Mouse (Mus musculus): ENCODE measurements at regions not wholly inside any gene's neighbourhood (a gene's known extent, or its start where the extent isn't known, plus 50 kb on each side); places are given as distances from the start of the nearest gene placed in this dataset.

- DNase-seq (ENCODE audit: low spot score) = no peak
These were observed 524.6 kb downstream of the 1810013L24Rik start for GRCm38 (mm10) chr16:9354331-9355030.

- no peak for DNase-seq (ENCODE audit: low spot score)
These were observed 528.8 kb downstream of the 1810013L24Rik start for GRCm38 (mm10) chr16:9358651-9359050.

GRCm38 (mm10) chr16:9359399-9360135, 529.7 kb downstream of the 1810013L24Rik start:
- DNase-seq (ENCODE audit: low spot score) = no peak

GRCm38 (mm10) chr16:9360741-9361255, 530.9 kb downstream of the 1810013L24Rik start:
- DNase-seq (ENCODE audit: low spot score) = no peak

GRCm38 (mm10) chr16:9362116-9362515, 532.2 kb downstream of the 1810013L24Rik start:
- DNase-seq (ENCODE audit: low spot score) = no peak

GRCm38 (mm10) chr16:9364105-9364504, 534.2 kb downstream of the 1810013L24Rik start:
- no peak for DNase-seq (ENCODE audit: low spot score)

- no peak for DNase-seq (ENCODE audit: low spot score)
These were observed 561.1 kb downstream of the 1810013L24Rik start for GRCm38 (mm10) chr16:9390986-9391385.

GRCm38 (mm10) chr16:9404736-9405135, 574.8 kb downstream of the 1810013L24Rik start:
- no peak for DNase-seq (ENCODE audit: low spot score)

GRCm38 (mm10) chr16:9408196-9408595, 578.3 kb downstream of the 1810013L24Rik start:
- no peak for DNase-seq (ENCODE audit: low spot score)

- no peak for DNase-seq (ENCODE audit: low spot score)
These were observed 564.9 kb downstream of the Grin2a start for GRCm38 (mm10) chr16:9430509-9430908.

GRCm38 (mm10) chr16:9439300-9439856, 556.0 kb downstream of the Grin2a start:
- no peak for DNase-seq (ENCODE audit: low spot score)

GRCm38 (mm10) chr16:9439891-9440290, 555.5 kb downstream of the Grin2a start:
- DNase-seq (ENCODE audit: low spot score) = no peak

- no peak for DNase-seq (ENCODE audit: low spot score)
These were observed 543.3 kb downstream of the Grin2a start for GRCm38 (mm10) chr16:9452058-9452457.

GRCm38 (mm10) chr16:9457574-9457973, 537.8 kb downstream of the Grin2a start:
- no peak for DNase-seq (ENCODE audit: low spot score)

- DNase-seq (ENCODE audit: low spot score) = no peak
These were observed 532.9 kb downstream of the Grin2a start for GRCm38 (mm10) chr16:9462497-9462896.

GRCm38 (mm10) chr16:9469394-9469793, 526.0 kb downstream of the Grin2a start:
- DNase-seq (ENCODE audit: low spot score) = no peak

- DNase-seq (ENCODE audit: low spot score) = no peak
These were observed 510.1 kb downstream of the Grin2a start for GRCm38 (mm10) chr16:9485291-9485690.

- DNase-seq (ENCODE audit: low spot score) = no peak
These were observed 497.1 kb downstream of the Grin2a start for GRCm38 (mm10) chr16:9498301-9498700.

- DNase-seq (ENCODE audit: low spot score) = no peak
These were observed 493.6 kb downstream of the Grin2a start for GRCm38 (mm10) chr16:9501713-9502112.

- no peak for DNase-seq (ENCODE audit: low spot score)
These were observed 485.7 kb downstream of the Grin2a start for GRCm38 (mm10) chr16:9509666-9510065.

- DNase-seq (ENCODE audit: low spot score) = no peak
These were observed 480.8 kb downstream of the Grin2a start for GRCm38 (mm10) chr16:9514538-9514937.
